Mouse (Mus musculus) testis, postnatal 14 days (tissue): ENCODE measurements around the gene Krt27.

Experiments used
- DNase-seq: peaks from one replicate; pipeline ENCODE4 v3.0.0; 2021; ENCODE audit warnings: low spot score

The Krt27 gene

GRCm38 (mm10) chr11:99351004-99351403, at the start of gene Krt27:
TSS of gene Krt27 (minus strand) at chr11:99351104.
- no peak for DNase-seq

- DNase-seq = no peak
Observed at GRCm38 (mm10) chr11:99399956-99400549, 49.1 kb upstream of the Krt27 start.

DNA sequence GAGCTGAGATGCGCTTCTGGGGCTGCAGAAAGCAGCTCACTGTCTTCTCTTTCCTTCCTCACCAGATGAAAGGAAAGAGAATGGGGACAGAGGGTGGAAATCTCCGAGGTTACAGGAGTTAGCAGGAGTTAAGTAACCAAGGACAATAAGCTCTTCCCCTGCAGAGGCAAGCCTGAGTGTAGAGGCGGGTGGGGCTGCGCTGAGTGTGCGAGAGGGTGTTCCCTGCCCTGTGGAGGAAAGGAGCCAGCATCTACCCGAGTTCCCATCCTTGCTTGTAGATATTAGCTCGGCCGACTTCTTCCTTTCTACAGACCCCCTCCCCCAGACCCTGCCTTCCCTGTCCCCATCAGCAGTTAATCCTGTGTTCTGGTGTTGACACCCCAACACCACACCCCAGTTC, 47.9 kb upstream of the Krt27 start:
- no peak for DNase-seq

DNA sequence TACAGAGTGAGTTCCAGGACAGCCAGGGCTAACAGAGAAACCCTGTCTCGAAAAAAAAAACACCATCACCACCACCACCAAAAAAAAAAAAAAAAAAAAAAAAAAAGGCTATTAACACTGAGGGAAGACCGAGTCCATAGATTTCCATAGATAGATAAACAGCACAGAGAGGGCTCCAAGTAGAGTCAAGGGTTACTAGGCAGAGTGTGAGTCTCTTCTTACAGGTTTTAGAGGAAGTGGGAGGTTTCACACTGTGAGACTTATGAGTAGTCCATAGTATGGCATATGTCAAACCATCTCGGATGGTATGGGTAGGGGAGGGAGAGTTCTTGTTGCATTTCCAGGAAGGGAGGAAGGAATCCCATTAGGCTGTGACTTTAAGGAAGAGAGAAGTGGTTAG, 47.2 kb upstream of the Krt27 start:
- DNase-seq = no peak

- no peak for DNase-seq
Observed at GRCm38 (mm10) chr11:99396661-99397060, 45.8 kb upstream of the Krt27 start.

- no peak for DNase-seq
Observed at GRCm38 (mm10) chr11:99396034-99396433, 45.1 kb upstream of the Krt27 start.

DNA sequence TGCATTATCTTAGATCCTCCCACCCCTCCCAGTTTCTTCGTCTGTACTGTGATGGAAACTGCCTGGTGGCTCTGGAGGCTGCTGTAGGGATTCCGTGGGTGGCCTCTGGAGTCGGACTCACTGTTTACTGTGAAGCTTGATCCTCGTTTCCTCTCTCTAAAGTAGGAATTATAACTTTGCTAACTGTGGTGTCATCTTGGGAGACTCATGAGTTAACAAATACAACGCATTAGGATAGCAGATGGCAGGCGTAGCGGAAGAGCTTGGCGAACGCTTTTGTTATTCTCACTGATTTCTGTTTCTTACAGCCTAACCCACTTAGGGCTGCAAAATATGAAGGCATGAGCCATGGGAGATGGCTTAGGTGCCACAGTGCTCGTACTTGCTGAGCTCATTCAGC, 41.6 kb upstream of the Krt27 start:
- DNase-seq = no peak

- no peak for DNase-seq
Observed at GRCm38 (mm10) chr11:99391375-99391774, 40.5 kb upstream of the Krt27 start.

- no peak for DNase-seq
Observed at GRCm38 (mm10) chr11:99390866-99391265, 40.0 kb upstream of the Krt27 start.

- DNase-seq = no peak
Observed at GRCm38 (mm10) chr11:99389264-99389663, 38.4 kb upstream of the Krt27 start, which contains the start of gene Krt10. TSS of gene Krt10 (minus strand) at chr11:99389364.

DNA sequence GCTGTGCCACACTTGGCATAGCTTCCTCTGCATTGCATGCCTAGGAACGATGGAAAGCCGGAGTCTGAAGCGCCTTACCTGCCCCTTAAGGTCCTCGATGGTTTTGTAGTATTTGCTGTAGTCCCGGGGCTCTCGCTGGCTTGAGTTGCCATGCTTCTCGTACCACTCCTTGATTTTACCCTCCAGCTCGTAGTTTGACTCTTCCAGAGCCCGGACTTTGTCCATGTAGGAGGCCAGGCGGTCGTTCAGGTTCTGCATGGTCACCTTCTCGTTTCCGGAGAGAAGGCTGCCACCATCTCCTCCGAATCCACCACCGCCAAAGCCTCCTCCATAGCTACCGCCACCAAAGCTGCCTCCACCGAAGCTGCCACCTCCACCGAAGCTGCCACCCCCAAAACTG, 37.8 kb upstream of the Krt27 start:
- no peak for DNase-seq

DNA sequence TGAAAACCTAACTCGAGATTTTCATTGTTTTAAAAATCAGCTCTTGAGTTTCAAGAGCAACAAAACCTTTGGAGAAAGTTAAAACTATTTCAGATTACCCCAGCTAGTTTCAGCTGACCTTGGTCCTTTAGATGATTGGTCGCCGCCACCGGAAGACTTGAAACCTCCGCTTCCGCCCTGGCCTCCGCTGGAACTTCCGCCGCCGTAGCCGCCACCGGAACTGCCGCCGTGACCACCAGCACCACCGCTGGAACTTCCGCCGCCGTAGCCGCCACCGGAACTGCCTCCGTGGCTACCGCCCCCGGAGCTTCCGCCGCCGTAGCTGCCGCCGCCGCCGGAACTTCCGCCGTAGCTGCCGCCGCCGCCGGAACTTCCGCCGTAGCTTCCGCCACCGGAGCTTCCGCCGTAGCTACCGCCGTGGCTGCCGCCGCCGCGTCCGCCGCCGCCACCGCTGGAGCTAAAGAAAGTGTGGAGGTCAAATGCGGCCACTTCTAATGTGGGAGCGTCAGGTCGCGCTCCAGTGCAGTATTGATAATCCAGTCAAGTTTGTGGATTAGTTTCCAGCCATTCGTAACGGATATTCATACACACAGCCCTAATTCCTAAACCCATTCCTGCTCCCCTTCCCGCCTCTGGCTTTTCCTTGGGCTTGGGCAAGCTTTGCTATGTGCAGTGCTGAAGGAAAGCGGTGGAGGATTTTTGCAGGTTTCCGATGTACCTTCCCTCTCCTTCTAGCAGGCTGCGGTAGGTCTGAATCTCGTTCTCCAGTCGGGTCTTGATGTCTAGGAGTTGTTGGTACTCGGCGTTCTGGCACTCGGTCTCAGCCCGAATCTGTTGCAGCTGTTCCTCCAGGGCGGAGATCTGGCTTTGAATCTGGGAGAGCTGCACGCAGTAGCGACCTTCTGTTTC, 35.2 kb upstream of the Krt27 start:
- DNase-seq = peak; percentile 90

GRCm38 (mm10) chr11:99379568-99379967, 28.7 kb upstream of the Krt27 start:
- peak; percentile 49 for DNase-seq

DNA sequence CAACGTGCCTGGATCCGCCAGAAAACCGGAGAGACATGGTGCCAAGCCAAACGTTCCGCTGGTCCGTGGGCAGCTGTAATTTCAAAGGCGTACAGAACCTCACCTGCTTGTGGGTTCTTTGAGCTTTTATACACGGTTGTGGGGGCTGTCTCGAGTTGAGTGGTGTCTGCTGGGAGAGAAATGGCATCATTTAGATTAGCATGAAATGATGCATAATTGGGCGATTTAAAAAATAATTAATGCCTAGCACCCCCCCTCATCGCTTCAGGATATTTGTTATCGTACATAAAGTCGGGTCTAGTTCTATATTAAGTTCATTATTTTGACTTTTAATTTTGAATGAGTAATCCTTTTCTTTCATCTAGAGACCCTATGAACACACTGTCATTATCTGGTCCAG, 23.9 kb upstream of the Krt27 start, which contains the start of gene Krt28:
Gene Krt28, minus strand, starts transcription at position 101 of the 400 bp plus-strand sequence.
- DNase-seq = no peak

- DNase-seq = no peak
Observed at GRCm38 (mm10) chr11:99369853-99370451, 19.0 kb upstream of the Krt27 start.

DNA sequence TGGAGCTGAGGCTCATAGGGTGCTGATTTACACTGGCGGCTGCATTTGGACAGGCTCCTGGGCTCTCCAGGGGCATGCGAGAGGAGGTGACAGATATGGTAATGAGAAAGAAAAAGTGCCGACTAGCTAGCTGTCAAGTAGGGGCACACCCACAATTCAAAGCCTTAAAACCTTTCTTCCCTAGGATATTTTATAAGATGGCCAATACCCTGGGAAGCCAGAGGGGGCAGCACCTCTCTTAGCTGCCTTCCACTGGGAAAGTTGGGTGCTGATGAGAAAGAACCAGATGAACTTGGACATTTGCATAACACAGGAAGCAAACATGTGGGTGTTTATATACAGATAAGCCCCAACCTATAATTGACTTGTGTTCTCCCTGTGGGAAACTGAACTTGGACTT, 18.3 kb upstream of the Krt27 start:
- DNase-seq = no peak

DNA sequence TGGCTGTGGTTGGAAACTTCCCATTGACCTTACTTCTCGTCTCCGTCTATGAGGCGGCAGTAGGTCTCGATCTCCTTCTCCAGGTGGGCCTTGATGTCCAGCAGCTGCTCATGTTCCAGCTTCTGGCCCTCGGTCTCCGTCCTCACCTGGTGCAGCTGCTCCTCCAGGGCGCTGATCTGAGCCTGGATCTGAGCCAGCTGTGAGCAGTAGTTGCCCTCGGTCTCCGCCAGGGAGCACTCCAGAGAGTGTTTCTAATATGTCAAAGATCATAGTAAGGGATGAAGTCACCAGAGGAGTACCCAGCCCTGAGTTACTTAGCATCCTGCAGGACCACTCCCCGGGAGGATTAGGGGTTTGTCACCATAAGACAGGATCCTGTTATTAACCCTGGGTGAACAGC, 15.9 kb upstream of the Krt27 start:
- no peak for DNase-seq

DNA sequence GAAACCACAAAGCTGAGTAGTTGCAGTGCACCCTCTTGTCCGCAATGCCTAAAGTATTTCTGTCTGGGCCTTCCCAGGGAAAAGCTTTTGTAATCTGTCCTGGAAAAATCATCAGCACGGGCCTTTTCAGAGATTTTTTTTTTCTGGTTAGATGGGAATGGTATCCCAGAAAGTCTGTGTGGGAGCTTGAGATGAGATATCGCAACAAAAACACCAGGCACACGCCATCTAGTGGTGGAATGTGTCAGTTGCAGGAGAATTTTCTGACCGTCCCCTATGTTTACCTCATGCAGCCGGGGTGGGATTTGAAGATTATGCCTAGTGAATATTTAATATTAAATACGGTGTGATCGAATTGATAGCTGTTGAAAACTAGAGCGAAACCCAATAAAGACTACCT, 13.5 kb upstream of the Krt27 start:
- DNase-seq = peak; percentile 58

GRCm38 (mm10) chr11:99361423-99361822, 10.5 kb upstream of the Krt27 start:
- DNase-seq = no peak

- DNase-seq = no peak
Observed at GRCm38 (mm10) chr11:99339299-99339847, 11.5 kb downstream of the Krt27 start.

- DNase-seq = no peak
Observed at GRCm38 (mm10) chr11:99337866-99338265, 13.0 kb downstream of the Krt27 start, which contains the start of gene Krt26. TSS of gene Krt26 (minus strand) at chr11:99337966.

DNA sequence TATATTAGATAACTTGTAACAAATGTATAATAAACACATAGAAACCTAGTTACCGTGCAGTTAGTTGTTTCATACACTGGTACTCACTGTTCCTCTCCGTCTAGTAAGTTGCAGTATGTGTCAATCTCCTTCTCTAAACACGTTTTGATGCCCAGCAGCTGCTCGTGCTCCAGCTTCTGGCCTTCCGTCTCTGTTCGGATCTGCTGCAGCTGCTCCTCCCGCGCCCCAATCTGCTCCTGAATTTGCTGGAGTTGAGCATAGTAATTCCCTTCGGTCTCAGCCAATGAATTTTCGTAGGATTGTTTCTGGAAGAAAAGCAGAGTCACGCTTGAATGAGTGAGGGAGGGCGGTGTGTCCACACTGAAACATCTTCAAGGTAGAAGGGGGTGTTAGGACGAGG, 17.5 kb downstream of the Krt27 start:
- no peak for DNase-seq

DNA sequence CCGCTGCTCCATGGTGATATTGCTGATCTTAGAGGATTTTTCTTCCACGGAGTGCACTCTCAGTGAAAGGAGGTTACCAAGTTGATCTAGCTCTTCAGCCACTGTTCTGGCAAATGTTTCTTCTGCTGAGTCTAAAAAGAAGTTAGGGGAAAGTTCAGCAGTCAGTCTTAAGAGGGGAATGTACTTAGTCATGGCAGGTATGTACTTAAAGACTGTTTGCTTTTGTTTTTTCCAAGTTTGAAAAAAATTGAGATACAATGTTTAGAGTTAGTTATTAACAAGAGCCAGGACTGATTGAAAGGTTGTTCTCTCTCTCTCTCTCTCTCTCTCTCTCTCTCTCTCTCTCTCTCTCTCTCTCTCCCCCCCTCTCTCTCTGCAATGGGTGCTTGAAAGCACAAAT, 21.2 kb downstream of the Krt27 start:
- no peak for DNase-seq
